Mouse (Mus musculus) hindbrain, embryonic 12.5 days (tissue): Measurements from ENCODE around the gene Sept9. TPM values are rescaled to one million over a fixed set of nuclear protein-coding genes. Genes with fewer than 3 reads are reported as not detected.

Source experiments
- ATAC-seq: fragments of 200-750 bp; cut with Nextera tagmentation; 2 replicates; pipeline ENCODE4 v1.8.0; 2017; ENCODE audit warnings: moderate TSS enrichment; ENCODE audit not compliant: low FRiP score
- H3K27ac ChIP-seq: fragments of 300-500 bp; sonication (generic); 2 replicates; pipeline ENCODE4 v1.5.1; 2016; ENCODE audit warnings: mild to moderate bottlenecking
- H3K27me3 ChIP-seq: fragments of 300-500 bp; sonication (generic); 2 replicates; pipeline ENCODE4 v1.6.1; 2016; ENCODE audit warnings: mild to moderate bottlenecking
- H3K36me3 ChIP-seq: fragments of 300-500 bp; sonication (generic); 2 replicates; pipeline ENCODE4 v1.6.1; 2016; ENCODE audit warnings: mild to moderate bottlenecking
- H3K4me1 ChIP-seq: fragments of 300-500 bp; sonication (generic); 2 replicates; pipeline ENCODE4 v1.6.1; 2016
- H3K4me2 ChIP-seq: fragments of 300-500 bp; sonication (generic); replicated peaks from 2 replicates; pipeline ENCODE4 v1.6.1; 2016; ENCODE audit warnings: mild to moderate bottlenecking
- H3K4me3 ChIP-seq: fragments of 300-500 bp; sonication (generic); 2 replicates; pipeline ENCODE4 v1.5.1; 2016; ENCODE audit warnings: mild to moderate bottlenecking
- H3K9ac ChIP-seq: fragments of 300-500 bp; sonication (generic); 2 replicates; pipeline ENCODE4 v1.6.1; 2016; ENCODE audit warnings: mild to moderate bottlenecking, moderate library complexity
- H3K9me3 ChIP-seq: fragments of 300-500 bp; sonication (generic); replicated peaks from 2 replicates; pipeline ENCODE4 v1.6.1; 2016; ENCODE audit warnings: mild to moderate bottlenecking
- WGBS: fragments of 180-500 bp; shearing (Covaris S2); methylation state at CpG from one replicate; pipeline ENCODE4 v1.1.7; 2016; 5-methylcytosine and 5-hydroxymethylcytosine counted together
- polyA plus RNA-seq: library from polyadenylated mRNA; unstranded; fragments of >200 nt; fragmentation: Nextera tagmentation; extraction: Ambion mirVana; gene quantifications from 2 replicates; pipeline ENCODE4 v1.2.1, GENCODE M21; 2016

The Sept9 gene
- polyA plus RNA-seq, 1 experiment from 2014 or later: 165 TPM

GRCm38 (mm10) chr11:117177303-117177979 is 22.0 kb upstream of the Sept9 start:
- WGBS: 49% methylated on average over 11 of the region's 11 CpGs
- Histone ChIP-seq H3K27ac (no peak overlapping the region), H3K4me1 (peaks cover 18% of the 10 kb centered on the region), H3K4me2 (no peak overlapping the region), H3K9me3 (peaks cover 24% of the 10 kb centered on the region), H3K9ac (no peak overlapping the region), H3K36me3 (no peaks in the 10 kb centered on the region), H3K27me3 (peaks cover 4% of the 10 kb centered on the region; the same call in 1 of the 2 replicates), H3K4me3 (no peak overlapping the region)
- ATAC-seq: peak; percentile 71

- ATAC-seq: no peak
These were observed 19.6 kb upstream of the Sept9 start for GRCm38 (mm10) chr11:117179902-117180301.

GRCm38 (mm10) chr11:117182808-117183207 is 16.7 kb upstream of the Sept9 start:
- Histone ChIP-seq H3K9ac (no peak overlapping the region), H3K4me3 (no peak overlapping the region), H3K36me3 (no peaks in the 10 kb centered on the region), H3K9me3 (peaks cover 27% of the 10 kb centered on the region), H3K4me1 (peaks cover 2% of the 10 kb centered on the region; the same call in 1 of the 2 replicates), H3K27me3 (peaks cover 4% of the 10 kb centered on the region; the same call in 1 of the 2 replicates), H3K27ac (no peak overlapping the region), H3K4me2 (no peak overlapping the region)
- WGBS: 84% methylated on average over 3 of the region's 3 CpGs
- ATAC-seq: no peak

More at GRCm38 (mm10) chr11:117179902-117180301, 19.6 kb upstream of the Sept9 start:
- H3K27ac ChIP-seq: no peak overlapping the region
- peaks cover 4% of the 10 kb centered on the region; the same call in 1 of the 2 replicates for H3K27me3 ChIP-seq
- H3K9ac ChIP-seq: no peak overlapping the region
- H3K9me3 ChIP-seq: peaks cover 27% of the 10 kb centered on the region
- H3K36me3 ChIP-seq: no peaks in the 10 kb centered on the region
- H3K4me2 ChIP-seq: no peak overlapping the region
- H3K4me1 ChIP-seq: peaks cover 9% of the 10 kb centered on the region
- no peak overlapping the region for H3K4me3 ChIP-seq
- WGBS: 83% methylated on average over 5 of the region's 5 CpGs

GRCm38 (mm10) chr11:117183299-117183698 is 16.2 kb upstream of the Sept9 start:
- 69% methylated on average over 3 of the region's 3 CpGs for WGBS
- Histone ChIP-seq H3K27ac (no peak overlapping the region), H3K4me2 (no peak overlapping the region), H3K4me1 (peaks cover 2% of the 10 kb centered on the region; the same call in 1 of the 2 replicates), H3K9ac (no peak overlapping the region), H3K27me3 (peaks cover 6% of the 10 kb centered on the region; the same call in 1 of the 2 replicates), H3K36me3 (no peaks in the 10 kb centered on the region), H3K4me3 (no peak overlapping the region), H3K9me3 (peaks cover 27% of the 10 kb centered on the region)
- ATAC-seq: no peak

GRCm38 (mm10) chr11:117183841-117184240 is 15.6 kb upstream of the Sept9 start:
- WGBS: 84% methylated on average over 5 of the region's 5 CpGs
- H3K4me3 ChIP-seq: no peak overlapping the region

GRCm38 (mm10) chr11:117185076-117185933 is 14.2 kb upstream of the Sept9 start:
- Histone ChIP-seq H3K4me2 (no peak overlapping the region), H3K27me3 (peaks cover 4% of the 10 kb centered on the region; the same call in 1 of the 2 replicates), H3K27ac (no peak overlapping the region), H3K36me3 (no peaks in the 10 kb centered on the region), H3K9me3 (peaks cover 21% of the 10 kb centered on the region), H3K4me1 (peaks cover 2% of the 10 kb centered on the region; the same call in 1 of the 2 replicates), H3K9ac (no peak overlapping the region), H3K4me3 (no peak overlapping the region)
- 62% methylated on average over 21 of the region's 21 CpGs for WGBS
- ATAC-seq: no peak

More at GRCm38 (mm10) chr11:117183841-117184240, 15.6 kb upstream of the Sept9 start:
- Histone ChIP-seq H3K4me2 (no peak overlapping the region), H3K4me1 (peaks cover 2% of the 10 kb centered on the region; the same call in 1 of the 2 replicates), H3K27ac (no peak overlapping the region), H3K36me3 (no peaks in the 10 kb centered on the region), H3K9ac (no peak overlapping the region), H3K27me3 (peaks cover 7% of the 10 kb centered on the region; the same call in 1 of the 2 replicates), H3K9me3 (peaks cover 27% of the 10 kb centered on the region)
- ATAC-seq: no peak

- no peaks in the 10 kb centered on the region for H3K36me3 ChIP-seq
These were observed 7.9 kb upstream of the Sept9 start for GRCm38 (mm10) chr11:117191524-117191923.

GRCm38 (mm10) chr11:117194475-117194937 is 5.0 kb upstream of the Sept9 start:
- Histone ChIP-seq H3K27ac (no peak overlapping the region), H3K9me3 (no peaks in the 10 kb centered on the region), H3K4me1 (peaks cover 7% of the 10 kb centered on the region), H3K4me3 (no peak overlapping the region), H3K9ac (no peak overlapping the region), H3K4me2 (no peak overlapping the region), H3K36me3 (no peaks in the 10 kb centered on the region), H3K27me3 (peaks cover 25% of the 10 kb centered on the region)
- WGBS: 66% methylated on average over 11 of the region's 11 CpGs
- ATAC-seq: no peak

More at GRCm38 (mm10) chr11:117191524-117191923, 7.9 kb upstream of the Sept9 start:
- no peak overlapping the region for H3K27ac ChIP-seq
- no peak overlapping the region for H3K4me2 ChIP-seq
- H3K9ac ChIP-seq: no peak overlapping the region
- ATAC-seq: no peak
- H3K4me1 ChIP-seq: 0 out of 2 replicates have a peak, but pooled peaks cover 2% of the 10 kb centered on the region
- WGBS: 69% methylated on average over 5 of the region's 5 CpGs
- no peak overlapping the region for H3K4me3 ChIP-seq
- no peaks in the 10 kb centered on the region for H3K9me3 ChIP-seq
- H3K27me3 ChIP-seq: peaks cover 8% of the 10 kb centered on the region; the same call in 1 of the 2 replicates

- Histone ChIP-seq H3K9me3 (no peaks in the 10 kb centered on the region), H3K27ac (no peak overlapping the region), H3K36me3 (no peaks in the 10 kb centered on the region), H3K4me1 (peaks cover 13% of the 10 kb centered on the region), H3K27me3 (peaks cover 36% of the 10 kb centered on the region), H3K4me2 (no peak overlapping the region), H3K4me3 (no peak overlapping the region), H3K9ac (no peak overlapping the region)
- no peak for ATAC-seq
- WGBS: 87% methylated on average over 6 of the region's 6 CpGs
These were observed 3.8 kb upstream of the Sept9 start for GRCm38 (mm10) chr11:117195616-117196015.

- Histone ChIP-seq H3K4me2 (no peak overlapping the region), H3K27me3 (peaks cover 47% of the 10 kb centered on the region), H3K4me3 (no peak overlapping the region), H3K9me3 (no peaks in the 10 kb centered on the region), H3K27ac (no peak overlapping the region), H3K4me1 (peaks cover 13% of the 10 kb centered on the region), H3K9ac (no peak overlapping the region), H3K36me3 (no peaks in the 10 kb centered on the region)
- no peak for ATAC-seq
- WGBS: 87% methylated on average over 7 of the region's 7 CpGs
These were observed 2.8 kb upstream of the Sept9 start for GRCm38 (mm10) chr11:117196681-117197080.

- Histone ChIP-seq H3K4me1 (peaks cover 13% of the 10 kb centered on the region), H3K27ac (no peak overlapping the region), H3K4me2 (no peak overlapping the region), H3K9ac (no peak overlapping the region), H3K27me3 (peaks cover 52% of the 10 kb centered on the region), H3K36me3 (no peaks in the 10 kb centered on the region), H3K4me3 (no peak overlapping the region), H3K9me3 (no peaks in the 10 kb centered on the region)
- no peak for ATAC-seq
- WGBS: 94% methylated on average over 5 of the region's 5 CpGs
These were observed 1.3 kb upstream of the Sept9 start for GRCm38 (mm10) chr11:117198122-117198521.

- H3K4me2 ChIP-seq: no peak overlapping the region
- ATAC-seq: no peak
- no peaks in the 10 kb centered on the region for H3K9me3 ChIP-seq
- WGBS: 86% methylated on average over 12 of the region's 12 CpGs
- no peak overlapping the region for H3K9ac ChIP-seq
- no peak overlapping the region for H3K4me3 ChIP-seq
- H3K27ac ChIP-seq: no peak overlapping the region
- H3K27me3 ChIP-seq: peaks cover 52% of the 10 kb centered on the region
- H3K36me3 ChIP-seq: no peaks in the 10 kb centered on the region
- H3K4me1 ChIP-seq: peaks cover 11% of the 10 kb centered on the region
These were observed 2.4 kb downstream of the Sept9 start for GRCm38 (mm10) chr11:117201846-117202245.
